Mouse (Mus musculus) lung, postnatal 0 days (tissue): ENCODE measurements around the gene Canx.

Experiments
- CTCF ChIP-seq: IDR thresholded peaks from 2 replicates; pipeline ENCODE4 v1.5.1; 2016; ENCODE audit warnings: antibody characterized with exemption, mild to moderate bottlenecking
- EP300 ChIP-seq: IDR thresholded peaks from 2 replicates; pipeline ENCODE4 v1.6.1; 2016; ENCODE audit warnings: antibody characterized with exemption, mild to moderate bottlenecking, control low read depth

GRCm38 (mm10) chr11:50285696-50286095 lies 39.8 kb downstream of the Canx start:
- TF ChIP-seq CTCF = no peak
- TF ChIP-seq EP300 = no peak
